Mouse (Mus musculus): Measurements from ENCODE around the gene Sycp3.
A peak's percentile ranks its signal among the peaks of the same experiment; 100 is the strongest.
"Not testable (repeated sequence)": the region's sequence is repeated elsewhere in the genome, so short reads cannot be mapped to it uniquely, and the experiment has no call there.

Gene Sycp3

DNA sequence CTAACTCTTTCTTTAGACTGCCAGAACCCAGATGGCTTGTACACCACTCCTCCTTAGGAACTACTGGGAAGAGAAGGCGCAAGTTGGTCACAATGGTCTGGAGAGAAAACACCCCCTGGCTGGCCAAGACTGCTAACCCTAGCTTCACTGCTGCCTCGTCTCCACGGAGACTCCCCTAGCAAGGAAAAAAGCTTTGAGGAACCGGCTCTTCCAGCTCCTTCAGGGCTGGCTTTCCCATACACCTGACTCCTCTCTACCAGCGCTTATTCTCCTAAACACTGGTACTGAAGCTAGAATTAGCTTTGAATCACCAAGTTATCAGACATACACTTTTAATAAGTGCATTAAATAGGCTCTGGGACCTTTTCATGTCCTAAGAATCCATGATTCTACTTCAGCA is 40.6 kb downstream of the Sycp3 start:
- no peak for DNase-seq (ENCODE audit: low read depth in 2 of 2, low spot score in 2 of 2)

- no peak for DNase-seq (ENCODE audit: low read depth in 2 of 2, low spot score in 2 of 2)
These were observed 42.0 kb downstream of the Sycp3 start for GRCm38 (mm10) chr10:88501370-88501769.

DNA sequence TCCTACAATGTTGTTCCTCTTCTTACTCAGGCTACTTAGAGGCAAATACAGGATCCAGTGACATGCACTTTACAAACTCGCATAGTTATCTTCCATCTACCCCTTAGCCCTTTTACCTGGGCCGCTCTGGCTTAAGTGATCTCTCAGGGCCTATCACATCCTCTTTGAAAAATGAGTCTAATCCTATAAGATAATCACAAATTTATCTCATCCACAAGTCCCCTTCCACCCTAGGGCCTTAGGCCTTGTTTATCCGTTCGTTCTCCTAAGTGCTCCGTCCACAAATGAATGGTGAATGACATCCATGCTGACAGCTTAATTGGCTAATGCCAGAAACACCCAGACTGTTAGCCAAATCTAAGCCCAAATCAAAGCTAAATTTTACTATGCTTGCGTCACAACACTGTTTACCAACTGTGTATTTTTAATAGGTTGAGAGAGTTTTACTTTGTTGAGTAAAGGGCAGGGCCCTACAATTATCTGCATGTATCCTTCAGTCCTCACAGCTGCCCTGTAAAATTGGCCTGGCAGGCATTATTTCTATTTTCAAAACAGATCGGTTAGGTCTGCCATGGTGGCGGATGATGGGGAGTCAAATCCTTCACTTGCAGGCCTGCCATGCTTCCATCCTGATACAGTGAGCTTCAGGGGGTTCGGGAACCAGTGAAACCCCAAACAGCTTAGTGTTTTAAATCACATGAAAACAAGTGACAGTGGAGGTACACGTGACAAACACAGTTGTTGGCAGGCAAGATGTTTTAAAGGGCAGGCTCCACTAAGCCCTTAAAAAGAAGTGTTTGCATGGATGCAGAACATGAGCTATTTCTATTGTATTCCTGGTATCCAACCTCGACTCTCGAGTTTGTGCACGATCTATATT is 42.8 kb downstream of the Sycp3 start:
- no peak for DNase-seq (ENCODE audit: low read depth in 2 of 2, low spot score in 2 of 2)

DNA sequence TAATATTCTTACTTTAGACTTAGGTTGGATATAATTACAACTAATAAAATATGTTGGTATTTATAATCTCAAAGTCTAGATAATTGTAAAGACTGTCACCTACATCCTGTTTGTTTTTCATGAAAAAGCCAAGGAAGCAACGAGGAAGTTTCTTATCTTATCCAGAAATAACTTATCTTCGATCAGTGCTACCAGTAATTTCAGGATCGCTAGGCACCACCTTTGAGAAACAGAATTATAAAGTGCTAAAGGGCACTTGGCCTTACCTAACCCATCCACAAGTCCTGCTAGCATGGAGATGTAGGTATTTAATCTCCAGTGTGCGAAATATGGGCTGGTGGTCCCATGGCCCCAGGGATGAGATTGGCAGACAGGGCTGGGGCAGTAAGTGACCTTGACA is 43.5 kb downstream of the Sycp3 start:
- no peak for DNase-seq (ENCODE audit: low read depth in 2 of 2, low spot score in 2 of 2)

- peak; percentile 53 to 70 for DNase-seq (ENCODE audit: low read depth in 2 of 2, low spot score in 2 of 2)
These were observed 44.3 kb downstream of the Sycp3 start, which contains the start of gene Chpt1 for GRCm38 (mm10) chr10:88503421-88504314. Gene Chpt1 (minus strand): TSS chr10:88504073.

DNA sequence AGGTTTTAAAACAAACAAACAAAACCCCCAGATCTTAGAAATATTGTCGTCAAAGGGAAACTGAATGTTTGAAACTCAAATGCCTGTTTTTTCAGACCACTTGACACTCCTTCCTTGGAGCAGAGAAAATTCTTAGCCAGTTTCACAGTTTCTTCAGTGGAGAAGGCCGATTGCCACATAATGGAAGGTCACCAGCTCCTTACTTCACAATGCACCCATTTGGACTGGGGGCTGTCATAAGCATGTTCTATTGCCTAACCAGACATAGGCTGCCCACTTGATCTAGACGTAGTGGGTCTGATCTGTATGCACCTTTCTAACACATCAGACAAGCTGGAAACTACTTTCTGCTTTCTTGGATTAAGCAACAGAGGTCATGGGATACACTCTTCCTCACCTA is 45.1 kb downstream of the Sycp3 start:
- no peak for DNase-seq (ENCODE audit: low read depth in 2 of 2, low spot score in 2 of 2)

- no peak for DNase-seq (ENCODE audit: low read depth in 2 of 2, low spot score in 2 of 2)
These were observed 45.9 kb downstream of the Sycp3 start for GRCm38 (mm10) chr10:88505256-88505655.

DNA sequence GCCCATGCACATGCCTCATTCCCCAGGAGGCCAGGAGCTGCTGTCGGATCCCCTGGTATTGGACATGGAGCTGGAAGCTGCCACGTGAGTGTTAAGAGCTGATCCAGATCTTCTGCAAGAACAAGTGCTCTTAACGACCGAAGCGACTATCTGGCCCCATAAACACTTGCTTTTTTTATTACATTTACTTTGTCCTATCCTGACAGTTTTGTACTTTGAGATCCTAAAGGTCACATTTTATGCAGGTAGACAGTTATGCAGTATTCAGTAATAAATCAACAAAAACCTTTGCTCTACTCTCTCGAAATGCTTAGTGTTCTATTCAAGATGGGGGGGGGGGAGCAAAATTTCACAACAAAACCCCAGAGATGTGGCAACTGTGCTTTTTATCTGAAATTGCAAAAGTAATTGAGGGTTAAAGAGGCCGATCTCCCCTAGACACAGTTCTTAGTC is 48.3 kb downstream of the Sycp3 start:
- no peak for DNase-seq (ENCODE audit: low read depth in 2 of 2, low spot score in 2 of 2)

- DNase-seq (ENCODE audit: low read depth in 2 of 2, low spot score in 2 of 2): no peak
These were observed 51.3 kb downstream of the Sycp3 start for GRCm38 (mm10) chr10:88510503-88511271.

DNA sequence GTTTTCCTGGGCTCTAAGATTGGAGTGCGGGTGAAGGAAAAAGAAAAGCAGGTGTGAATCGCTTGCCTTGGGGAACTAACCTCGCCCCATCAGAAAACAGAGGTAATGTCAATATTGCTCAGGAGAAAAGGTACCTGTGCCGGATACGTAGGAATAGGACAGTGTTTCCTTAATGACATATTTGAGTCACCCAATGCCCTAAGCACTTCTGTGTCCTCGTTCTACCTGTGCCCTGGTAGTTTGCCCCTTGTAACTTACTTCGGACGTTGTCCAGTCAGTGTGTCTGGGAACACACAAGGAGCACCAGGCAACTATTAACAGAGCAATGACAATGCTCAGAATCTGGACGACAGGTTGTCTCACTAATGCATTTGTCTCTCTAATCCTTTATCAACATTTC is 52.0 kb downstream of the Sycp3 start:
- no peak for DNase-seq (ENCODE audit: low read depth in 2 of 2, low spot score in 2 of 2)

DNA sequence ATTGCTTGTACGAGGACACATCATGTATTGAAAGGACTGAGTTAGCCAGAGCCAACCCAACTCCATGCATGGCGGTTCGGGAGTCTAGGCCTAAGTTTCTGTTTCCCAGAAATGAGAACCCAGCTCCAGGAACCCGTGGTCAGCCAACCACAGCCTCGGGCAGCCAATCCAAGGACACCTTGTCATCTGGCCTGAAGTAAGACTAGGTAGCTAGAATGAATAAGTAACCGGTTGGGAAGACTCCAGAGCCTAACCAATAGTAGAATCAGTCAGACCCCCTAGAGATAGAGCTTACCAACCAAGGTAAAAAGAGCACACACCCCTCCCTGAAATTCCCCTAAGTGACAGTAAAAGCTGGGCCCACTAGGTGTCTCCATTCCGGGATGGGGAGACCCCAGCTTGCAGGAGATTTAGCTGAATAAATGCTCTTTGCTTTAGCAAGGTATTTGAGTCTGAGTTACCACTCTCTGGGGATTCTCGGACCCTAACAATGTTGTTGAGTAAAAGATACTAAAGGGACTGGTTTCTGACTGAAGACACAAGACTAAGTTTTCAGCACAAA is 54.3 kb downstream of the Sycp3 start:
- DNase-seq (ENCODE audit: low read depth in 2 of 2, low spot score in 2 of 2): no peak

DNA sequence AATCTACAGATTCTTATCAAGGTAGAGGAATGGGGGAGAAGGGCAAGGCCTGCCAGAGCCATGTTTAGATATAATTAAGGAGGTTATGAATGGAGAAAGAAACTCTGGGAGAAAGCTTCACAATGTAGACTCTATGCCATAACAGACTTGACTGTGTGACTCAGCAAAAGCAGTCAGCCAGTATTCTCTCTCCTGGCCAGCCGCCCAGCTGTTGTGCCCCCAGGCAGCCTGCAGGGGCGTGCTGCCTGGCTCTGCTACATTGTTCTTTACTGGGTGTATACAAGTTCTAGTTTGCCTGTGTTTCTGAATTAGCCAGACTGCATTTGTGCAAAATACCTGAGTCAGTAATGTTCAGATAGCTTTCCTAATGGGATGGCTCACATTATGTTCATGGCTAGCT is 55.1 kb downstream of the Sycp3 start:
- no peak for DNase-seq (ENCODE audit: low read depth in 2 of 2, low spot score in 2 of 2)

- not testable (repeated sequence) for DNase-seq (ENCODE audit: low read depth in 2 of 2, low spot score in 2 of 2)
These were observed 55.7 kb downstream of the Sycp3 start for GRCm38 (mm10) chr10:88515049-88515448.

GRCm38 (mm10) chr10:88522795-88523194 is 63.4 kb downstream of the Sycp3 start:
- no peak for DNase-seq (ENCODE audit: low read depth in 2 of 2, low spot score in 2 of 2)
